Mouse (Mus musculus) midbrain, embryonic 13.5 days (tissue): ENCODE results near the gene Acp5. TPM values are rescaled to one million over a fixed set of nuclear protein-coding genes. Genes with fewer than 3 reads are reported as not detected.
A peak's percentile ranks its signal among the peaks of the same experiment; 100 is the strongest.

ENCODE experiments used
- ATAC-seq: fragments of 200-750 bp; cut with Nextera tagmentation; 2 replicates; pipeline ENCODE4 v1.8.0; 2017; ENCODE audit warnings: mild to moderate bottlenecking, moderate TSS enrichment, moderate library complexity
- H3K27ac ChIP-seq: fragments of 300-500 bp; sonication (generic); 2 replicates; pipeline ENCODE4 v1.5.1; 2015; ENCODE audit warnings: inconsistent platforms, mild to moderate bottlenecking, moderate library complexity
- H3K27me3 ChIP-seq: fragments of 300-500 bp; sonication (generic); 2 replicates; pipeline ENCODE4 v1.6.1; 2015; ENCODE audit warnings: mild to moderate bottlenecking, inconsistent platforms
- H3K36me3 ChIP-seq: fragments of 300-500 bp; sonication (generic); 2 replicates; pipeline ENCODE4 v1.6.1; 2015; ENCODE audit warnings: mild to moderate bottlenecking, inconsistent platforms
- H3K4me1 ChIP-seq: fragments of 300-500 bp; sonication (generic); replicated peaks from 2 replicates; pipeline ENCODE4 v1.6.1; 2015; ENCODE audit warnings: inconsistent platforms
- H3K4me2 ChIP-seq: fragments of 300-500 bp; sonication (generic); replicated peaks from 2 replicates; pipeline ENCODE4 v1.6.1; 2015; ENCODE audit warnings: moderate library complexity, mild to moderate bottlenecking, inconsistent platforms
- H3K4me3 ChIP-seq: fragments of 300-500 bp; sonication (generic); replicated peaks from 2 replicates; pipeline ENCODE4 v1.5.1; 2015; ENCODE audit warnings: mild to moderate bottlenecking, inconsistent platforms
- H3K9ac ChIP-seq: fragments of 300-500 bp; sonication (generic); replicated peaks from 2 replicates; pipeline ENCODE4 v1.6.1; 2015; ENCODE audit warnings: mild to moderate bottlenecking, inconsistent platforms
- H3K9me3 ChIP-seq: fragments of 300-500 bp; sonication (generic); 2 replicates; pipeline ENCODE4 v1.6.1; 2016; ENCODE audit warnings: mild to moderate bottlenecking, inconsistent platforms
- WGBS: fragments of 180-500 bp; shearing (Covaris S2); methylation state at CpG from one replicate; pipeline ENCODE4 v1.1.7; 2015; 5-methylcytosine and 5-hydroxymethylcytosine counted together
- polyA plus RNA-seq: library from polyadenylated mRNA; unstranded; fragments of >200 nt; fragmentation: Nextera tagmentation; extraction: Ambion mirVana; gene quantifications from 2 replicates; pipeline ENCODE4 v1.2.1, GENCODE M21; 2015

Acp5 gene
- polyA plus RNA-seq, 1 experiment from 2014 or later, result 0.42 TPM

- no peak for ATAC-seq
- Histone ChIP-seq H3K9ac (peak overlapping the region; percentile 70), H3K27me3 (peaks cover 6% of the 10 kb centered on the region; the same call in 1 of the 2 replicates), H3K27ac (no peak overlapping the region), H3K4me3 (peak overlapping the region; percentile 88), H3K9me3 (no peaks in the 10 kb centered on the region), H3K36me3 (peaks cover 11% of the 10 kb centered on the region), H3K4me1 (peaks cover 25% of the 10 kb centered on the region), H3K4me2 (peak overlapping the region; percentile 89)
- 54% methylated on average over 10 of the region's 10 CpGs for WGBS
These were observed 17.6 kb downstream of the Acp5 start for GRCm38 (mm10) chr9:22117754-22118456.

DNA sequence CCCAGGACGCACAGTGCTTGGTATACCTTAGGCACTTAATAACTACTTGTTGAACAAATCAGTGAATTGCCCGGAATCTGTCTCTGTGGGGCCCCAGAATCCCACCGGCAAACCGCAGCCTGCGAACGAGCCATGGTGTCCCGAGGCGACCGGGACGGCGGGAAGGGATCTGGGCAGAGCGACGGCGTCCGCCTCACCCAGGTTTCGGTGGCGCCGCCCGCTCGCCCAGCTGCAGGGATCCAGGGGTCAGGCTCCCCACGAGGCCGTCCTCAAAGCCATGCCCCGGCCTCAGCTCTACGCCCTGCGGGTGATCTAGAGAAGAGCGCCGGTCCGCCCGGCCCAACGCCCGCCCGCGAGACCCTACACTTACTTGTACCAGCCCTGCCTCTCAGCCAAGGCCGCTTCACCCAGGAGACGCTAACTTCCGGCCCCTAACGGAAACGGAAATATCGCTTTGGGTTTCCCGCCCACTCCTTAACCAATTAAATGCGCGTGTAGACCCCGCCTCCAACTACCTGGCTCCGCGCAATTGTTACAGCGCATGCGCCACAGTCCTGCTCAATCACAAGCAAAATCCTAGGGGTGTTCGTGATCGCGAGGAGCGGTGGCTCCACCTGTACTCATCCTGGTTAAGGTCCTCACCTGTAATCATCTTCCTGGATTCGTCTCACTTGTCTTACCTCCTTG lies 18.6 kb downstream of the Acp5 start, which contains the start of gene Elof1:
Gene Elof1, minus strand, starts transcription at position 433 of the 687 bp plus-strand sequence.
- peak within 1 kb of the TSS; percentile 89 for H3K4me2 ChIP-seq
- WGBS, result under 1% methylated on average over 52 of the region's 52 CpGs

GRCm38 (mm10) chr9:22116086-22116485 lies 19.4 kb downstream of the Acp5 start:
- H3K36me3 ChIP-seq, result peaks cover 29% of the 10 kb centered on the region
- H3K27ac ChIP-seq, result no peak overlapping the region
- peak overlapping the region; percentile 89 for H3K4me2 ChIP-seq
- H3K27me3 ChIP-seq, result peaks cover 6% of the 10 kb centered on the region; the same call in 1 of the 2 replicates
- WGBS, result 23% methylated on average over 15 of the region's 15 CpGs
- no peaks in the 10 kb centered on the region for H3K9me3 ChIP-seq
- H3K4me3 ChIP-seq, result peak overlapping the region; percentile 88
- ATAC-seq, result no peak
- H3K9ac ChIP-seq, result peak overlapping the region; percentile 92
- peaks cover 25% of the 10 kb centered on the region for H3K4me1 ChIP-seq

More for the DNA sequence above, 18.6 kb downstream of the Acp5 start, which contains the start of gene Elof1:
- no peaks in the 10 kb centered on the region for H3K9me3 ChIP-seq
- peak within 1 kb of the TSS; percentile 75 for H3K27ac ChIP-seq
- H3K4me1 ChIP-seq, result peaks cover 25% of the 10 kb centered on the region
- peaks cover 21% of the 10 kb centered on the region for H3K36me3 ChIP-seq
- peak within 1 kb of the TSS; percentile 92 for H3K9ac ChIP-seq
- peak within 1 kb of the TSS; percentile 88 for H3K4me3 ChIP-seq
- peak; percentile 98 for ATAC-seq
- H3K27me3 ChIP-seq, result peaks cover 6% of the 10 kb centered on the region; the same call in 1 of the 2 replicates

DNA sequence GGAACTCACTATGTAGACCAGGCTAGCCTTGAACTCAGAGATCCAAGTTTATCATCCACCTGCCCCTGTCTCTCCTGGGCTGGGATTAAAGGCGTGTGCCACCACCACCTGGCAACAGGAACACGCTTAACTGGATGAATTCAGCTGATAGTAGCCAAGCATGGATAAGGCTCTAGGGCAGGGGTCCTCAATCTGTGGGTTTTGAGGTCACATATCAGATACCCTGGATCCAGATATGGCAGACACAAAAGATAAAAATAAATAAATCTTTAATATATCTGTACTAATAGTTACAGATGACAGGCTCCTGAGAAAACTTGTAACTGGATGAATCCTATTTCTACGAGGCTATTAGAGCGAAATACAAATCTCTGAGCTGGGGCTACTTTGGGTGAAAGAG lies 19.9 kb downstream of the Acp5 start:
- H3K9ac ChIP-seq, result peak overlapping the region; percentile 92
- WGBS, result 90% methylated on average over 4 of the region's 4 CpGs

GRCm38 (mm10) chr9:22108194-22108593 lies 27.3 kb downstream of the Acp5 start:
- no peak overlapping the region for H3K9ac ChIP-seq
- peaks cover 36% of the 10 kb centered on the region for H3K36me3 ChIP-seq
- no peak for ATAC-seq
- WGBS, result 94% methylated on average over 9 of the region's 9 CpGs
- no peaks in the 10 kb centered on the region for H3K9me3 ChIP-seq
- H3K4me2 ChIP-seq, result no peak overlapping the region
- H3K4me1 ChIP-seq, result no peaks in the 10 kb centered on the region
- H3K27me3 ChIP-seq, result no peaks in the 10 kb centered on the region
- H3K27ac ChIP-seq, result no peak overlapping the region
- no peak overlapping the region for H3K4me3 ChIP-seq

More for the DNA sequence above, 19.9 kb downstream of the Acp5 start:
- peaks cover 25% of the 10 kb centered on the region for H3K4me1 ChIP-seq
- no peak overlapping the region for H3K27ac ChIP-seq
- no peak for ATAC-seq
- peak overlapping the region; percentile 88; the same call in 1 of the 2 replicates for H3K4me3 ChIP-seq
- peaks cover 6% of the 10 kb centered on the region; the same call in 1 of the 2 replicates for H3K27me3 ChIP-seq
- no peaks in the 10 kb centered on the region for H3K9me3 ChIP-seq
- peaks cover 33% of the 10 kb centered on the region for H3K36me3 ChIP-seq
- H3K4me2 ChIP-seq, result peak overlapping the region; percentile 89

DNA sequence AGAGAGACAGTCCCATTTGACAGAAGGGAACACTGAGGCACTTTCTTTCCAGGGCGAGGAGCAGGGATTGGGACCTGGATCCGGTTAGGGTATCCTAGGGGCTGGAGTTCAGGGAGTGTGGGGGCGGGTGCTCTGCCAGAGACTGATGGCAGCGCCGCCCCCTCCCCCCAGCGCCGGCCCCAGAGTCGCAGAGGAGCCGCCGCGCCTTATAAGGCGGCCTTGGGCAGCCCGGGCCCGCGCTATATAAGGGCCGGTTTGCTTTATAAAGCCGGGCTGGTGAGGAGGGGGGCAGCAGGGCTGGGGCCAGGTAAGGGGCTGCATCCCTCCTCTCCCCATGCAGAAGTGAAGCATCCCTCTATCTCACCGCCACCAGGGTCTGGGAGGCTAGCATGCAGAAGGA lies 35.6 kb downstream of the Acp5 start:
- Histone ChIP-seq H3K4me1 (peaks cover 9% of the 10 kb centered on the region; the same call in 1 of the 2 replicates), H3K9me3 (no peaks in the 10 kb centered on the region), H3K4me3 (no peak overlapping the region), H3K36me3 (no peaks in the 10 kb centered on the region), H3K9ac (no peak overlapping the region), H3K27ac (no peak overlapping the region), H3K27me3 (peaks cover 48% of the 10 kb centered on the region), H3K4me2 (no peak overlapping the region)
- 6% methylated on average over 18 of the region's 18 CpGs for WGBS
- no peak for ATAC-seq

GRCm38 (mm10) chr9:22098993-22099696 lies 36.4 kb downstream of the Acp5 start, which contains the start of gene Cnn1:
TSS of gene Cnn1 (plus strand) at chr9:22099216.
- Histone ChIP-seq H3K27ac (no peak within 1 kb of the TSS), H3K27me3 (peaks cover 48% of the 10 kb centered on the region), H3K4me3 (no peak within 1 kb of the TSS), H3K4me2 (no peak within 1 kb of the TSS), H3K36me3 (no peaks in the 10 kb centered on the region), H3K9me3 (no peaks in the 10 kb centered on the region), H3K9ac (no peak within 1 kb of the TSS), H3K4me1 (peaks cover 9% of the 10 kb centered on the region; the same call in 1 of the 2 replicates)
- no peak for ATAC-seq
- WGBS, result 10% methylated on average over 14 of the region's 14 CpGs

- ATAC-seq, result peak; percentile 81
- Histone ChIP-seq H3K9me3 (no peaks in the 10 kb centered on the region), H3K36me3 (no peaks in the 10 kb centered on the region), H3K4me1 (peaks cover 9% of the 10 kb centered on the region; the same call in 1 of the 2 replicates), H3K9ac (peak overlapping the region; percentile 63), H3K27me3 (peaks cover 36% of the 10 kb centered on the region), H3K27ac (no peak overlapping the region), H3K4me2 (peak overlapping the region; percentile 67), H3K4me3 (peak overlapping the region; percentile 40)
- 3% methylated on average over 24 of the region's 24 CpGs for WGBS
These were observed 39.6 kb downstream of the Acp5 start for GRCm38 (mm10) chr9:22095854-22096307.

DNA sequence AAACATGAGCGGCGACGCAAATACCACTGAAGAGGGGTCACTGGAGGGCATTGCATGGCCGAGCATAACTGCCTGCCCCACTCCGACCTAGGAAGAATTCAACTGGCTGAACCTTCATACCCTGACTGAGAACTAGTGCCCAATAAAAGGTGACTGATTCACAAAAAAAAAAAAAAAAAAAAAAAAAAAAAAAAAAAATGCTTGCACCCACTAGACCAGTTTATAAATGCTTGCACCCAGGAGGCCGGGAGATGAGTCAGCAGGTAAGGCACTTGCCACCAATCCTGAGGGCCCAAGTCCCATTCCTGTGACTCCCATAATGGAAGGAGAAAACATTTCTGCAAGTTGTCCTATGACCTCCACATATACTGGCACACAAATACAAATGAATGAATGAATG lies 42.8 kb downstream of the Acp5 start:
- peaks cover 5% of the 10 kb centered on the region for H3K27me3 ChIP-seq
- no peak overlapping the region for H3K9ac ChIP-seq
- no peak overlapping the region for H3K4me2 ChIP-seq
- WGBS, result 88% methylated on average over 6 of the region's 6 CpGs
- ATAC-seq, result no peak
- no peaks in the 10 kb centered on the region for H3K36me3 ChIP-seq
- no peak overlapping the region for H3K4me3 ChIP-seq
- no peak overlapping the region for H3K27ac ChIP-seq
- no peaks in the 10 kb centered on the region for H3K9me3 ChIP-seq
- peaks cover 6% of the 10 kb centered on the region; the same call in 1 of the 2 replicates for H3K4me1 ChIP-seq

DNA sequence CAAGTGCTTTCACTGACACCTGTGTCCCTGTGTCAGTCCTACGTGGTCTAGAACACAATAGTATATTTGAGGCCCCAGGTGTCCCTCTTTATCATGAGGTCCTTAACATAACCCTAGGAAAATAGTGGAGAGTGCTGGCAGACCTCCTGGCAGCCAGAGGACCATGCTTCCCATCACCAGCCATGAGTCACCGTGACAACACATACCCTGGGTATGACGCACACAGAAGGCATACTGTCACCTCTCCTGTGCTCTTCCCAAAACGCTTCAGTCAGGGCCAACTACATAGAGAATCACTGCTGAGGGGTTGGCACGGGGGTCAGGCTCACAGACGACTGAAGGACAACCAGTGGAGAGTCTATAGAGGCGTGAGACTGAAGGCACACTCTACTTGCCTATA lies 45.5 kb downstream of the Acp5 start:
- H3K4me1 ChIP-seq, result peaks cover 7% of the 10 kb centered on the region
- no peaks in the 10 kb centered on the region for H3K27me3 ChIP-seq
- no peaks in the 10 kb centered on the region for H3K36me3 ChIP-seq
- H3K4me2 ChIP-seq, result no peak overlapping the region
- H3K27ac ChIP-seq, result no peak overlapping the region
- H3K4me3 ChIP-seq, result no peak overlapping the region
- H3K9ac ChIP-seq, result no peak overlapping the region
- H3K9me3 ChIP-seq, result no peaks in the 10 kb centered on the region
- ATAC-seq, result no peak
- WGBS, result 87% methylated on average over 7 of the region's 7 CpGs

DNA sequence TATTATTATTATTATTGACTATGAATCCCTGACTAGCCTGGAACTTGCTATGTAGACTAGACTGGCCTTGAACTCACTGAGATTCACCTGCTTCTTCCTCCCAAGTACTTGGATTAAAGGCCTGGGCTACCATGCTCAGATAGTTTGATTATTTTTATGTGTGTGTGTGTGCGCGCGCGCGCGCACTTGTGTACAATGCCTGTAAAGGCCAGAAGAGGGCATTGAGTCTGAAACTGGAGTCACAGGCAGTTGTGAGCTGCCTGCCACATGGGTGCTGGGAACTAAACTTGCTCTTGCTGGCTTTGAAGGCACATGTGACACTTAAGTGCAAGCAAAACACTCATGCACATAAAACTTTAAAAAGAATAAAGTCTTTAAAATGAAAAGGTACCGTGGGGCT lies 46.2 kb downstream of the Acp5 start:
- WGBS, result 98% methylated on average over 7 of the region's 7 CpGs

More for the DNA sequence above, 46.2 kb downstream of the Acp5 start:
- Histone ChIP-seq H3K4me2 (no peak overlapping the region), H3K4me3 (no peak overlapping the region), H3K27me3 (no peaks in the 10 kb centered on the region), H3K9me3 (no peaks in the 10 kb centered on the region), H3K36me3 (no peaks in the 10 kb centered on the region), H3K27ac (no peak overlapping the region), H3K9ac (no peak overlapping the region), H3K4me1 (peaks cover 14% of the 10 kb centered on the region)
- ATAC-seq, result no peak
